Mouse (Mus musculus): Measurements from ENCODE around the gene Ppbp. TPM values are rescaled to one million over a fixed set of nuclear protein-coding genes. Genes with fewer than 3 reads are reported as not detected.

Ppbp gene
- 0.96 and 1.8 TPM in 2 replicates for polyA plus RNA-seq (2012; rRNA removed; ENCODE audit: low replicate concordance)

DNA sequence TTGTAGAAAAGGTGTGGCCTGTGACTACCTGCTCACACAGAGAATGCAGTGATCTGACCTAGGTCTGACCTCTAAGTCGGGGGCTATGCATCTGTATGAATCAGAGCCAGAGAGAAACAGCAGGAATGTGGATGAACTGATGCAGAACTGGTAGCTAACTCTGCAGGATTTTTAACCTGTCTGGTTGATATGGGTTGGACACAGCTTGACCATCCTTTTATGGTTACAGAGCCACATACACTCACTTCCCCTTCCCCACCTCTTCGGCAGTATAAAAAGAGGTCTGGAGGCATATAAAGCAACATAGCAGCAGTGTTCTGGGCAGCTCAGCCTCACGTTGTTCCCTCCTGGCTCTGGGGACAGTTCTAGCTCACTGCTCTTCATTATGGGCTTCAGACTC lies at the start of gene Ppbp:
Gene Ppbp (plus strand): TSS at position 301 of the 400 bp plus-strand sequence.

DNA sequence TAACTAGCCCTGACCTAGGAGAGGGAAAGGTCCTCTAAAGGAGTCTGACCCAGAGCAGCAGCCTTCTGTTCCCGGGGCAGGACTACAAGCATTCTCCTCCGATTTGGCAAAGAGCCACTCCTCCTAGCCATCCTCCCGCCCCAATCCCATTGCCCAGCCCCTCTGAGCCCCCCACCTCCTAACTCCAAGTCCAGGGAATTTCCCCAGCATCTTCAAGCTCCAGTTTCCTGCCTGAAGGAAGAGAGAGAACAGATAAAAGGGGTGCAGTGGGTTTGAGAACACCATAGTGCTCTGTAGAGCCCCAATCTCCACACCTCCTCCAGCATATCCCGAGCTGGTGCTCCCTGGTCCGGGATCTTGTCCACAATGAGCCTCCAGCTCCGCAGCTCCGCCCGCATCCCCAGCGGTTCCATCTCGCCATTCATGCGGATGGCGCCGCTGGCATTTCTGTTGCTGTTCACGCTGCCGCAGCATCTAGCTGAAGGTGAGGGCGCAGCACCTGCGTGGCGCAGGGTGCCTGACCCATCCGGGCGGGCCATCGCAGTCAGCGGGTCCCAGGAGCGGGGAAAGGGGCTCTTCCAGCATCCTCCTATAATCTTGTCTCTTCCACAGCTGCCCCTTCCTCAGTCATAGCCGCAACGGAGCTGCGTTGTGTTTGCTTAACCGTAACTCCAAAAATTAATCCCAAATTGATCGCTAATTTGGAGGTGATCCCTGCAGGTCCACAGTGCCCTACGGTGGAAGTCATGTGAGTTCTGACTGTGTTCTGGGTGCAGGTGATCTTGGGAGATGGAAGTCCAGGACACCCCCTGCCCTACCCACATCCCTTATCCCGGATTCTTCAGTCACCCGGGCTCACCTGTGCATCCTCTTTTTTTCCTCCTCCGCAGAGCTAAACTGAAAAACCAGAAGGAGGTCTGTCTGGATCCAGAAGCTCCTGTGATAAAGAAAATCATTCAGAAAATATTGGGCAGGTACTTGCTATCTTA lies 8.9 kb upstream of the Ppbp start, which contains the start of gene Cxcl5:
Gene Cxcl5 (plus strand): TSS at position 284 of the 989 bp plus-strand sequence.

DNA sequence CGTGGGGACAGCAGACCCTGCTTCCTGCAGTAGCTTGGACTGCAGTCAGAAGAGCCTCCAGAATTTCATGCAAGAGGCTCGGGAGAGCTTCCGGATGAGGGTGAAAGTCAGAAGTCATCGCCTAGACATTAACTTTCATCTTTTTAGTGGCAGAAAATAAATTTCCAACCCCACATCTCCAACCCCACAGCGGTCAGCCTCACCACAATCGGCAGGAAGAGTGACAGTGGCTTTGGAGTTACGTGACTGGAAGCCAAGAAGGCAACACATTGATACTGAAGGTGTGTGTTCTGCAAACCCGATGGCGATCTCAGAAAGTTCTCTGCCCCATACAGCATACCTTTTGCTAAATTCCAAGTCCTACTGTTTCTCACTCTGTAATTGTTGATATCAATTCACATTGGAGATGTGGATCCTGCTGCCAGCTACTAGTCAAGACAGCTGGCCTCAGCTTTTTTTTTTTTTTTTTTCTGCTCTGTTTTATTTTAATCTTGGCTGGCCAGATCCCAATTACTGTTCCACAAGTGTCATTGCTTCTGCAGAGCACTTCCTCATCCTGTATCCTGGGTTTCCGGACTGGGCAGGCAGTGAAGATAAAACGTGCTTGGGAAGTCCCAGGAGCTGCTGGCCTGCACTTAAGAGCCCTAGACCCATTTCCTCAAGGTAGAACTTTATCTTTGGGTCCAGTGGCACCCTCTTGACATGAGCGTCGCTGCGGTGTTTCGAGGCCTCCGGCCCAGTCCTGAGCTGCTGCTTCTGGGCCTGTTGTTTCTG lies 3.7 kb downstream of the Ppbp start, which contains the start of gene Pf4:
Gene Pf4 (plus strand): TSS at position 556 of the 774 bp plus-strand sequence.

DNA sequence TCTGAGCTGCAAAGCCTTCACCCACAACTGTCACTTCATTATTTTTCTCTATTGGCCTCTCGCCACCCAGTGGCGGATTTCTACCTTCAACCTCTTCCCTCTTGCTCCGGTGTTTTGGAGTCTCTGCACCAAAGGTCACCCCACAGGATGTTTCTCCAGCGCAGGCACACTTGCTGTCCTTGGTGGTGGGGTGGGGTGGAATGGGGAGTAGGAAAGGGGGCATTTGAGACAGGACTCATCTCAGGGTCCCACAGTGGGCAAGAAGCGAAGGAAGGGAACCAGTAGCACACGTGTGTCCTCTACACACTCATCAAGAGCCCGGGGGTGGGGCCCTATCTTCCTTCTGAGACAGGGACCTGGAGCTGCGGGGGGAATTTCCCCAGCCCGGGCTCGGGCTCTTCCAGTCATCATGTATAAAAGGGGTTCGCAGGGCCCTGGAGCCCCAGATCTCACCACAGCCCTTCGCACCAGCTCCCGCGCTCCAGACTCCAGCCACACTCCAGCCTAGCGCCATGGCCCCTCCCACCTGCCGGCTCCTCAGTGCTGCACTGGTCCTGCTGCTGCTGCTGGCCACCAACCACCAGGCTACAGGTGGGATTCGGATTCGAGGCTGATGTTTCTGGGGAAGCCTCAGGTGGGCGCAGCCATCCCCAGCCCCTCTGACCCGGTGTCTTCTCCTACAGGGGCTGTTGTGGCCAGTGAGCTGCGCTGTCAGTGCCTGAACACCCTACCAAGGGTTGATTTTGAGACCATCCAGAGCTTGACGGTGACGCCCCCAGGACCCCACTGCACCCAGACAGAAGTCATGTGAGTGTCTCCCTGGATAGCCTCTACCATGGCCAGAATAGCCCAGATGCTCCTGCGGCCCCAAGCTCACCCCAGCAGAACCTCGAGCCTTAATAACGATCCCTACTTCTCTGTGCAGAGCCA lies 17.6 kb downstream of the Ppbp start, which contains the start of gene Cxcl3:
Gene Cxcl3 (plus strand): TSS at position 445 of the 930 bp plus-strand sequence.

DNA sequence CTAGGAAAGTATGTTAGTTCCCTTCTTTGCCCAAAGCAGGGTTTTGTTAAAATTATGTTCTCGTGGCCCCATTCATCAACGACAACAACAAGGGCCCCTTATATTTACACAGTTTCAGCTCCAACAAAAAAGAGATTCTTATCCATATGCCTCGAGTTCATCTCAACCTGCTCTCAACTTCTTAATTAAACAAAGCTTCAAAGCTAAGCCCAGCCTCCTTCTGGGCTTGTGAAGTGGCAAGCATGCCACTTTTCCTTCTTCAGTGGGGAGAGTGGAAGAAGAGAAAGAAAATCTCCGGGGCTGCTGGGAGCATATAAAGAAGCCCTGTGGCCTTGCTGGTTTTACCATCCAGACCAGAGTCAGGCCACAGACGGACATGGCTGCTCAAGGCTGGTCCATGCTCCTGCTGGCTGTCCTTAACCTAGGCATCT lies 25.9 kb downstream of the Ppbp start, which contains the start of gene Cxcl15:
Gene Cxcl15 (plus strand): TSS at position 340 of the 431 bp plus-strand sequence.

Other genes starting within 250 kb of the Ppbp start
- 0.24 TPM in 1 of 2 replicates, not detected in the other for gene Afm, start 249.6 kb upstream of the Ppbp start, polyA plus RNA-seq (2012; rRNA removed; ENCODE audit: low replicate concordance)
- gene 5830473C10Rik, start 207.4 kb upstream of the Ppbp start, polyA plus RNA-seq (2012; rRNA removed; ENCODE audit: low replicate concordance), result 0.10 TPM in 1 of 2 replicates, not detected in the other
- 3.3 and 5.8 TPM in 2 replicates for gene Rassf6, start 127.9 kb upstream of the Ppbp start, polyA plus RNA-seq (2012; rRNA removed; ENCODE audit: low replicate concordance)
- gene Cxcl5, start 9.2 kb upstream of the Ppbp start, polyA plus RNA-seq (2012; rRNA removed; ENCODE audit: low replicate concordance), result 0.11 and 0.18 TPM in 2 replicates
- gene Pf4, start 3.9 kb downstream of the Ppbp start, polyA plus RNA-seq (2012; rRNA removed; ENCODE audit: low replicate concordance), result 99.0 and 112 TPM in 2 replicates
- not detected in 2 replicates for gene Cxcl3, start 17.6 kb downstream of the Ppbp start, polyA plus RNA-seq (2012; rRNA removed; ENCODE audit: low replicate concordance)
- gene Cxcl15, start 26.0 kb downstream of the Ppbp start, polyA plus RNA-seq (2012; rRNA removed; ENCODE audit: low replicate concordance), result 2.2 and 6.9 TPM in 2 replicates
- gene Cxcl1, start 122.7 kb downstream of the Ppbp start, polyA plus RNA-seq (2012; rRNA removed; ENCODE audit: low replicate concordance), result 4.5 and 6.4 TPM in 2 replicates
- gene Cxcl2, start 135.4 kb downstream of the Ppbp start, polyA plus RNA-seq (2012; rRNA removed; ENCODE audit: low replicate concordance), result 0.69 and 1.6 TPM in 2 replicates
- 20.2 and 59.8 TPM in 2 replicates for gene Mthfd2l, start 162.6 kb downstream of the Ppbp start, polyA plus RNA-seq (2012; rRNA removed; ENCODE audit: low replicate concordance)